Mouse (Mus musculus) layer of hippocampus, postnatal 36 days (tissue): ENCODE measurements around the gene Acot2. TPM values are rescaled to one million over a fixed set of nuclear protein-coding genes. Genes with fewer than 3 reads are reported as not detected.

Experiments used
- DNase-seq, 2 experiments: peaks; one replicate each; pipeline ENCODE4 v3.0.0; 2022
- total RNA-seq, 2 experiments: library from RNA; stranded (reverse); gene quantifications; 2 replicates each; pipeline ENCODE4 v1.2.3; 2021

Acot2 gene
- total RNA-seq, 2 experiments from 2014 or later, result 14.9 to 16.4 TPM

- peak; percentile 24 to 31 for DNase-seq
These were observed 51.0 kb downstream of the Acot2 start, which contains the start of gene Gm49366 for GRCm38 (mm10) chr12:84038691-84039111. Gm49366 (plus strand) TSS chr12:84038935.

DNA sequence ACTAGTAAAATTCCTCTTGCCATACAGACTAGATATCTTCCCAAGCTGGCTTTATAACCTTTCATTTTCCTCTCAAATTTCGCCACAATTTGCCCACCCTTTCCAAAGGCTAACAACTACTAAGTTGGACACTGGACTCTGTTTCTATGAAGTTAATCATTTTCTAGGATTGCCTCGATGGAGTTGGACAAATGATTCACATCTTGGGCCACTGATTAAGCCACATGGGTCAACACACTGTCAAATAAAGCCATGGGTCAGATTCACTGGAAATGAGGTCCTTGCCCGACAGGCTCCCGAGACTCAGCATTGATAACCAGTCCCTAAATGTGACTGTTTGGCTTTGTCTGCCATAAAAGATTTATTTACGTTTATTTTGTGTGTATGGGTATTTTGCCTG lies 54.6 kb downstream of the Acot2 start:
- no peak for DNase-seq

Other genes with a start within 250 kb of the Acot2 start
- gene Papln, start 224.2 kb upstream of the Acot2 start, total RNA-seq, result 1 to 10 TPM; 2.8 to 3.1 TPM
- 10 to 100 TPM; 34.5 to 42.3 TPM for gene Numb, start 65.9 kb upstream of the Acot2 start, total RNA-seq
- 10 to 100 TPM; 14.4 to 15.3 TPM for gene Riox1, start 37.3 kb upstream of the Acot2 start, total RNA-seq
- not detected for gene Heatr4, start 3.0 kb upstream of the Acot2 start, total RNA-seq
- 10 to 100 TPM; 23.1 to 25.4 TPM for gene Acot1, start 21.6 kb downstream of the Acot2 start, total RNA-seq
- 1 to 10 TPM; 1.8 to 2.4 TPM for gene Acot4, start 50.5 kb downstream of the Acot2 start, total RNA-seq
- gene Gm49366, start 51.1 kb downstream of the Acot2 start, total RNA-seq, result 1 to 10 TPM in 1 of 2 experiments, not detected in 1; 1.3 TPM
- 1 to 10 TPM; 2.1 TPM for gene Acot3, start 64.3 kb downstream of the Acot2 start, total RNA-seq
- 1 to 10 TPM; 7.9 to 9.1 TPM for gene Acot5, start 81.5 kb downstream of the Acot2 start, total RNA-seq
- gene Acot6, start 112.8 kb downstream of the Acot2 start, total RNA-seq, result 1 to 10 TPM; 4.6 to 5.0 TPM
- gene Dnal1, start 126.5 kb downstream of the Acot2 start, total RNA-seq, result 100 to 1,000 TPM; 104 to 112 TPM
- 1 to 10 TPM; 2.3 to 2.8 TPM for gene Pnma1, start 160.6 kb downstream of the Acot2 start, total RNA-seq
- 10 to 100 TPM; 21.0 to 24.1 TPM for gene Elmsan1, start 231.0 kb downstream of the Acot2 start, total RNA-seq